Mouse (Mus musculus) lung, postnatal 0 days (tissue): Measurements from ENCODE around the gene Foxb1.

Experiments
- CTCF ChIP-seq: IDR thresholded peaks from 2 replicates; pipeline ENCODE4 v1.5.1; 2016; ENCODE audit warnings: antibody characterized with exemption, mild to moderate bottlenecking
- EP300 ChIP-seq: IDR thresholded peaks from 2 replicates; pipeline ENCODE4 v1.6.1; 2016; ENCODE audit warnings: antibody characterized with exemption, mild to moderate bottlenecking, control low read depth

- TF ChIP-seq CTCF (no peak), EP300 (no peak)
Observed at GRCm38 (mm10) chr9:69763681-69764585, 3.2 kb upstream of the Foxb1 start.
